Mouse (Mus musculus) liver, embryonic 11.5 days (tissue): ENCODE data around the gene Bcas1. TPM values are rescaled to one million over a fixed set of nuclear protein-coding genes. Genes with fewer than 3 reads are reported as not detected.
A peak's percentile ranks its signal among the peaks of the same experiment; 100 is the strongest.

ENCODE experiments used
- ATAC-seq: fragments of 200-750 bp; cut with Nextera tagmentation; replicated peaks from 2 replicates; pipeline ENCODE4 v1.8.0; 2017; ENCODE audit warnings: moderate number of reproducible peaks, mild to moderate bottlenecking, moderate TSS enrichment, moderate library complexity; ENCODE audit not compliant: low FRiP score
- DNase-seq: peaks from one replicate; pipeline ENCODE4 v3.0.0-alpha.2; 2017; ENCODE audit warnings: low spot score
- H3K27ac ChIP-seq: fragments of 300-500 bp; sonication (generic); 2 replicates; pipeline ENCODE4 v1.5.1; 2014; ENCODE audit warnings: mild to moderate bottlenecking, low read depth, low read length, control low read depth
- H3K27me3 ChIP-seq: fragments of 300-500 bp; sonication (generic); replicated peaks from 2 replicates; pipeline ENCODE4 v1.6.1; 2014; ENCODE audit warnings: low read length, mixed read lengths; ENCODE audit not compliant: control insufficient read depth, insufficient read depth
- H3K36me3 ChIP-seq: fragments of 300-500 bp; sonication (generic); 2 replicates; pipeline ENCODE4 v1.6.1; 2014; ENCODE audit warnings: mild to moderate bottlenecking, low read length, moderate library complexity, mixed read lengths; ENCODE audit not compliant: control insufficient read depth, insufficient read depth
- H3K4me1 ChIP-seq: fragments of 300-500 bp; sonication (generic); replicated peaks from 2 replicates; pipeline ENCODE4 v1.6.1; 2014; ENCODE audit warnings: low read length, mixed read lengths; ENCODE audit not compliant: control insufficient read depth, insufficient read depth
- H3K4me2 ChIP-seq: fragments of 300-500 bp; sonication (generic); 2 replicates; pipeline ENCODE4 v1.6.1; 2014; ENCODE audit warnings: mild to moderate bottlenecking, control low read depth, moderate library complexity
- H3K4me3 ChIP-seq: fragments of 300-500 bp; sonication (generic); 2 replicates; pipeline ENCODE4 v1.5.1; 2014; ENCODE audit warnings: low read depth, low read length, control low read depth
- H3K9ac ChIP-seq: fragments of 300-500 bp; sonication (generic); 2 replicates; pipeline ENCODE4 v1.6.1; 2014; ENCODE audit warnings: low read depth, low read length, control low read depth
- H3K9me3 ChIP-seq: fragments of 300-500 bp; sonication (generic); 2 replicates; pipeline ENCODE4 v1.6.1; 2016; ENCODE audit warnings: low read length, inconsistent platforms, mixed read lengths; ENCODE audit not compliant: control insufficient read depth
- WGBS: fragments of 180-500 bp; shearing (Covaris S2); extraction: QIAGEN DNeasy Blood & Tissue Kit; methylation state at CpG from one replicate; pipeline ENCODE4 v1.1.7; 2014; 5-methylcytosine and 5-hydroxymethylcytosine counted together
- polyA plus RNA-seq: library from polyadenylated mRNA; unstranded; fragments of >200 nt; fragmentation: Nextera tagmentation; extraction: Ambion mirVana; gene quantifications from 2 replicates; pipeline ENCODE4 v1.2.1, GENCODE M21; 2014

Bcas1 gene
- polyA plus RNA-seq, 1 experiment from 2014 or later, result 6.1 TPM

DNA sequence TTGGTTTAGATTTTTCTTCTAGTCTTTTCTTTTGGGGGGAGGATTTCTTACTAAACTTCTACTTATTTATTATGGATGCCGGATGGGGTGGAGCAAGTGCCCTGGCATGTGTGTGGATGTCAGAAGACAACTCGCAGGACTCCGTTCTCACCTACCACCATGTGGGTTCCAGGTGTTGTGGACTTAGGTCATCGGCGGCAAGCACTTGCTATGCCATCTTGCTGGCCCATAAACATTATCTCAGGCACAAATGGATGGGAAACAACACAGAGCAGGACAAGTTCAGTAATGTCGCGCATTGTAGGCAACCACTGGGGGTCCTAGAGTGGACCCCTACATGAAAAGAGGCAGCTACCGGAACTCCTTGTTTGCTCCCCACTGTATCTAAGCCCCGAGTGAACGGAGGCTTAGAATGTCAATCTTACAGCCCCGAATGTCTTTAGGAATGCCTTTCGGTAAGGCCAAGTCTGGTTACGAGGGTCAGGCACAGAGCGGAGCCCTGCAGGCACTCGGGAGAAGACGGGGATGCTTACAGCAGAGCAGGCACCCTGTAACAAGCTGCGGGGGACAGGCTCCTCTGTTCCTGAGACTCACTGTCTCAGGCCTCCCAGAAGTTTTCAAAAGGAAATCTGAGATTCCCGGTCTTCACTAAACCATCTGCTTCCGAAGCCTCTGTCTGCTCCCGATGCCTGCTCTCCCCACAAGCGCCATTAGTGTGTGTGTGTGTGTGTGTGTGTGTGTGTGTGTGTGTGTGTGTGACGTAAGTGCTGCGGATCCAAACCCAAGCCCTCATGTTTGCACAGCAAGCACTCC lies 16.8 kb downstream of the Bcas1 start:
- Histone ChIP-seq H3K4me2 (peak overlapping the region; percentile 10), H3K4me1 (no peaks in the 10 kb centered on the region), H3K27me3 (peaks cover 26% of the 10 kb centered on the region), H3K27ac (no peak overlapping the region), H3K4me3 (no peak overlapping the region), H3K36me3 (no peaks in the 10 kb centered on the region), H3K9ac (no peak overlapping the region), H3K9me3 (no peaks in the 10 kb centered on the region)
- DNase-seq, result no peak
- ATAC-seq, result no peak
- WGBS, result 22% methylated on average over 23 of the region's 23 CpGs

DNA sequence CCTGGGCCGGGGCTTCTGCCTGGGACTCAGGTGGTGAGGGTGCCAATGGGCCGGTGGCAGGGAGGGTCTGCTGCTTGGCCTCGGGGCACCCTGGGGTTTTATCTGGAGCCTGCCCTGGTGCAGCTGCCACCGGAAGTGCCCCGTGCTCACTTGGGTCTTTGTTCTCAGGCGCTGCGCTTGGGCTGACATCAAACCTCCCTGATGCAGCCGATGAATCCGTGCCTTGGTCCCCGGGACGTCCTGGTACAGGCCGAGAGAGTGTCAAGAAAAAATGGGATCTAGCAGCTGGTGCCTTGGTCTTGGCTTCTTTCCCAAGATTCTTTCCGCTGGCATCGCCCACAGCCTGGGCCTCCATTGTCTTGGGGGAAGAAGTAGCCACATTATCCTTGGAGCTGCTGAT lies 21.2 kb downstream of the Bcas1 start:
- Histone ChIP-seq H3K9ac (no peak overlapping the region), H3K27me3 (peaks cover 12% of the 10 kb centered on the region), H3K4me2 (no peak overlapping the region), H3K4me3 (no peak overlapping the region), H3K4me1 (no peaks in the 10 kb centered on the region), H3K36me3 (no peaks in the 10 kb centered on the region), H3K9me3 (no peaks in the 10 kb centered on the region), H3K27ac (no peak overlapping the region)
- 63% methylated on average over 14 of the region's 14 CpGs for WGBS
- ATAC-seq (no peak), DNase-seq (no peak)

DNA sequence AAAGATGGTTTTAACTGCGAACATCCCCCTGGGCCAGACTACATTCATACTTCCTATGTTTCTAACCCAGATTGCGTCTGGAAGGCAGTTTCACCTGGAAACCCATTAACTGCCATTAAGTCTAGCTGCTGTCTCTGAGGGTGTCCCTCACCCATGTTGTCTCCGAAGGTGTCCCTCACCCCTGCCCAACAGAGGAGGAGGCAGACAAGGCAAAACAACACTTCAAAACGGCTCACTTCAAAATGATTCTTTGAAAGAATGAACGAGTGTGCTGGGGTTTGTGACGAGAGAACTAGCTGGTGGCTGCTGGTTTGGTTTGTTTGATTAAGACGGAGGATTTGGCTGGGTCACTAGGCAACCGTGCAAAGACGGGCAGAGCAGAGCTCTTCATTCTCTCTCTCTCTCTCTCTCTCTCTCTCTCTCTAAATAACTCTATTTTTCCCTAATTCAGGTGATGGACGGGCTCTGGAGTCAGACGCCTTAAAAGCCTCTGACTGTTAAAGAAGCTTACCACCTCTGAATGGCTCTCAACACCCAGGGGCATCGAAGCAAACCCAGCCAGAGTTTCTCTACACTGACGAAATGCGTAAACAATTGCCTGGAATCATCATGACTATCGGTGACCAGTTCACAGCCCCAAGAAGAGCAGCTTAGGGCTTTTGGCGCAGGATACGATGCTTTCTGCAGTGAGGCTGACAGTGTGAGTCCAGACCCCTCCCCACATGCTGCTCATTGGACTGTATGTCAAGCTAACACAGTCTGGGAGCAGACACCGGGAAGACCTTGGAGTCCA lies 22.7 kb downstream of the Bcas1 start:
- H3K27me3 ChIP-seq, result no peaks in the 10 kb centered on the region; the same call in 1 of the 2 replicates
- no peak overlapping the region for H3K4me3 ChIP-seq
- peak overlapping the region; percentile 12; the same call in 1 of the 2 replicates for H3K4me2 ChIP-seq
- H3K9ac ChIP-seq, result no peak overlapping the region
- no peak overlapping the region for H3K27ac ChIP-seq
- ATAC-seq, result no peak
- no peak for DNase-seq
- H3K36me3 ChIP-seq, result no peaks in the 10 kb centered on the region
- H3K9me3 ChIP-seq, result no peaks in the 10 kb centered on the region
- no peaks in the 10 kb centered on the region for H3K4me1 ChIP-seq
- 38% methylated on average over 18 of the region's 18 CpGs for WGBS

DNA sequence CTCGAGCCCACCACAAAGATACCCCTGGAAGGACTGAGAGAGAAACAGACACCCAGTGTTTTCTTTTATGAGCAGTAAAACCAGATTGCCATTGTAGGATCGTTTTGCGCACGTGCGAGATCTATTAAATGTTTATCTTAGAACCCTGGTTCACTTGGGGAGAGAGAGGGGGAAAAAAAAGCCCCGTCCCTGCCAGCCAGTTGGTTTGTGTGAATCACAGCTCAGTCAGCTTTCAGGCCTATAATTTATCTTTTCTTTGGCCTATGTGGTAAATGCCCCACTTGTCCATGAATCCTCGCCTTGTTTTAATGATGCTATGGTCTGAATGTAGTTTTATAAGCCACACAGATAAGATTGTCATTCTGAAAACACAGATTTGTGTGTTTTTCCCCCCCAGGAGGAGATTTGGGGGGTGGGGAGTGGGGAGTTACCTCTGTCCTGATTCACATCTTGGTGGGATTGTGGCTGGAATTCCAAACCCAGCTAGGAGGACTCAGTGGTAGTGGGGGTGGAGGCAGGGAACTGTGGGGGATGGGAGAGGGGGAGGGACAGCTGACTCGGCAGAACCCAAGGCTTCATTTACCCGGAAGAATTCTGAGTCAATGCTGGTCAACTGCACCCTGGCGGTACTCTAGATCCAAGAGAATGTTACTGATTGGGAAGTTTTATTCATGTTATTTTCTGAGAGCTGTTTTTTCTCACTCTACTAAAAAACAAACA lies 23.8 kb downstream of the Bcas1 start:
- WGBS, result 42% methylated on average over 10 of the region's 10 CpGs
- no peak overlapping the region for H3K27ac ChIP-seq
- H3K4me1 ChIP-seq, result no peaks in the 10 kb centered on the region
- no peak overlapping the region for H3K9ac ChIP-seq
- no peak overlapping the region for H3K4me2 ChIP-seq
- no peaks in the 10 kb centered on the region for H3K36me3 ChIP-seq
- H3K27me3 ChIP-seq, result no peaks in the 10 kb centered on the region
- DNase-seq (no peak), ATAC-seq (no peak)
- H3K4me3 ChIP-seq, result no peak overlapping the region
- H3K9me3 ChIP-seq, result no peaks in the 10 kb centered on the region

DNA sequence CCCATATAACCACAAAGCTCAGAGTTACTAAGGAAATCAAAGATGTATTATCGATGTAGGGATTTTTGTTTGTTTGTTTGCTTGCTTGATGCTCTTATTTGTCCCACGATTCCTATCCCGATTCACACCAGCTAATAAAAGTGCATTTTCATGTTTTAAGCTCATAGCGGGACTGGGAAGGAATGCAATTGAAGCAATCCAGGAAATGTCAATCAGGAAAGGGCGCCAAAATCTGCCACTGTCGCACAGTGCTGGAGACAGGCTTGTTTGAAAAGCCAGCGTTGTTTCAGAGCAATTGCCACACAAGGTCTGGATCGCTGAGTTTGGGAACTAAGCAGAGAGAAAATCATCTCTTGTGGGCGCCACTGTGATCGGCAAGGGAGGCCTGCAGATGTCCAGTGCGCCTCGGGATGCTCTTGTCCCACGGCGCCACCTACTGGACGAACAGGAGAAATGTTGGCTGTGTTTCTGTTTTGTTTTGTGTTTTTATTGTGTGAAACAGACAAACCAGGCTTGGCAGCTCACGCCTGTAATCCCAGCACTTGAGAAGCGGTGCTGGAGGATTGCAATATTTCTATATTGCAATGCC lies 26.3 kb downstream of the Bcas1 start:
- H3K9ac ChIP-seq, result no peak overlapping the region
- ATAC-seq (no peak; the same call in 1 of the 2 replicates), DNase-seq (peak; percentile 63)
- no peaks in the 10 kb centered on the region for H3K36me3 ChIP-seq
- peak overlapping the region; percentile 65 for H3K4me2 ChIP-seq
- peak overlapping the region; percentile 31; the same call in 1 of the 2 replicates for H3K4me3 ChIP-seq
- no peaks in the 10 kb centered on the region for H3K4me1 ChIP-seq
- no peak overlapping the region for H3K27ac ChIP-seq
- 3% methylated on average over 17 of the region's 17 CpGs for WGBS
- no peaks in the 10 kb centered on the region for H3K27me3 ChIP-seq
- H3K9me3 ChIP-seq, result no peaks in the 10 kb centered on the region

DNA sequence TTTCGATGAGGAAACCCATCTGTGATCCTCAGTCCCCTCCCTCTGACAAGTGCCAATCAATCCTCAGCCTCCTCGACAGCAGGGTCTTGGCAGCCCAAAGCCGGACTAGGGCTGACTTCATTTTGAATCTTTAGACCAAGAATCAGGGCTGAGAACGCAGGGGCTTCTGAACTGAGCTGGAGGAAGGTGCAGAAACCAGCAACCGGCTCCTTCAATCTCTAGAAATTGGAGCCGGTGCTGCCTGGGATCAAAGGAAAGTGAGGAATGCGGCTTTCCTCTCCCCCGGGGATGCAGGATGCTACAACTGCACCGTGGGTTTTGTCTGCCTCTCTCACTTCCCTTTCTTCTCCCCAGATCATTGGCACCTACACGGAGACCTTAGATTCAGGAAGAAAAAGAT lies 27.0 kb downstream of the Bcas1 start:
- ATAC-seq (no peak), DNase-seq (no peak)
- 3% methylated on average over 10 of the region's 10 CpGs for WGBS
- H3K4me3 ChIP-seq, result no peak overlapping the region
- H3K36me3 ChIP-seq, result no peaks in the 10 kb centered on the region
- no peak overlapping the region for H3K27ac ChIP-seq
- no peak overlapping the region for H3K9ac ChIP-seq
- peak overlapping the region; percentile 65 for H3K4me2 ChIP-seq
- no peaks in the 10 kb centered on the region for H3K9me3 ChIP-seq
- no peaks in the 10 kb centered on the region for H3K4me1 ChIP-seq
- no peaks in the 10 kb centered on the region for H3K27me3 ChIP-seq

DNA sequence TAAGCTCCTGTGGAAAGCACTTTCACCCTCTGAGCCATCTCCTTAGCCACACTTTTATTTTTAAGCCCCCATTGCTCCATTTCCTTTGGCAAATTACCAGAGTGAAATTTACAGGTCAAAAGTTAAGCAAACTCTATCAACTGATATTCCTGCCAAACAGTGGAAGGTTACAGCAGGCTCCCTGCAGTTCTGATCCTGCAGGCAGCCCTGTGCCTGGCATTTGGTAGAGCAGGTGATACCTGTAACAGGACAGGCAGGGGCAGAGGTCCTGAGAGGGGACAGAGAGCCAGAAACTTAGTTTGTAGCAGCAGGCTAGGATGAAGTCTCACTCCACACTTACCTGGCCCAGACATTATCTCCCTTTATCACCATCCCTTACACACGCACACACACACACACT lies 35.7 kb downstream of the Bcas1 start:
- Histone ChIP-seq H3K36me3 (no peaks in the 10 kb centered on the region), H3K4me2 (no peak overlapping the region), H3K9ac (no peak overlapping the region), H3K9me3 (no peaks in the 10 kb centered on the region; the same call in 1 of the 2 replicates), H3K27ac (no peak overlapping the region), H3K4me1 (no peaks in the 10 kb centered on the region), H3K27me3 (no peaks in the 10 kb centered on the region), H3K4me3 (no peak overlapping the region)
- WGBS, result 81% methylated on average over 1 of the region's 1 CpGs
- ATAC-seq (no peak), DNase-seq (no peak)

DNA sequence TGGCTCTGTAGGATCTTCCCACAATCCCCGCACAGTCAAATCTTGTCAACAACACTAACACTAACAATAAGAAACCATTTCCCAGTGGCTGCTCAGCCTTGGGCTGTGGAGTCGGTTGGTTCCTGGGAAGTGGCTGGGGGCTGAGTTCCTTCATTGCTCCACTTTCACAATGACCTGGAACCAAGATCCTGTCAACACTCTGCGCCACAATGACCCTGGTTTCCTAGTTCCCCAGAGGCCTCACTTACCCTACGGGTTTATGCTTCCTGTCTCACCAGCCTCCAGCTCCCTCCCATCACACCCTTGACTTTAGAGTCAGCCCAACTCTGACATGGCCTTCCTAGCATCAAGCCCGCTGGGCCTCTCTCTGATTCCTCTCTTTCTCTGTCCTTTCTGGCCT lies 39.3 kb downstream of the Bcas1 start:
- 57% methylated on average over 5 of the region's 5 CpGs for WGBS
- Histone ChIP-seq H3K9me3 (no peaks in the 10 kb centered on the region), H3K36me3 (no peaks in the 10 kb centered on the region), H3K9ac (no peak overlapping the region), H3K4me1 (no peaks in the 10 kb centered on the region), H3K27me3 (no peaks in the 10 kb centered on the region), H3K4me2 (no peak overlapping the region), H3K27ac (no peak overlapping the region), H3K4me3 (no peak overlapping the region)
- DNase-seq (no peak), ATAC-seq (no peak)
